Mouse (Mus musculus) forebrain, embryonic 15.5 days (tissue): ENCODE measurements around the gene Chst11. TPM values are rescaled to one million over a fixed set of nuclear protein-coding genes. Genes with fewer than 3 reads are reported as not detected.

Source experiments
- ATAC-seq: fragments of 200-750 bp; cut with Nextera tagmentation; replicated peaks from 2 replicates; pipeline ENCODE4 v1.8.0; 2017; ENCODE audit warnings: mild to moderate bottlenecking, moderate TSS enrichment, moderate library complexity
- H3K27ac ChIP-seq: fragments of 300-500 bp; sonication (generic); replicated peaks from 2 replicates; pipeline ENCODE4 v1.5.1; 2015; ENCODE audit warnings: mild to moderate bottlenecking, inconsistent platforms
- H3K27me3 ChIP-seq: fragments of 300-500 bp; sonication (generic); 2 replicates; pipeline ENCODE4 v1.6.1; 2015; ENCODE audit warnings: inconsistent platforms
- H3K36me3 ChIP-seq: fragments of 300-500 bp; sonication (generic); 2 replicates; pipeline ENCODE4 v1.6.1; 2015; ENCODE audit warnings: mild to moderate bottlenecking, inconsistent platforms
- H3K4me1 ChIP-seq: fragments of 300-500 bp; sonication (generic); 2 replicates; pipeline ENCODE4 v1.6.1; 2015; ENCODE audit warnings: inconsistent platforms
- H3K4me2 ChIP-seq: fragments of 300-500 bp; sonication (generic); replicated peaks from 2 replicates; pipeline ENCODE4 v1.6.1; 2015; ENCODE audit warnings: mild to moderate bottlenecking, inconsistent platforms
- H3K4me3 ChIP-seq: fragments of 300-500 bp; sonication (generic); 2 replicates; pipeline ENCODE4 v1.5.1; 2015; ENCODE audit warnings: mild to moderate bottlenecking, inconsistent platforms
- H3K9ac ChIP-seq: fragments of 300-500 bp; sonication (generic); replicated peaks from 2 replicates; pipeline ENCODE4 v1.6.1; 2015; ENCODE audit warnings: mild to moderate bottlenecking, inconsistent platforms
- H3K9me3 ChIP-seq: fragments of 300-500 bp; sonication (generic); 2 replicates; pipeline ENCODE4 v1.6.1; 2016; ENCODE audit warnings: inconsistent platforms
- WGBS: fragments of 180-500 bp; shearing (Covaris S2); methylation state at CpG from one replicate; pipeline ENCODE4 v1.1.7; 2015; ENCODE audit warnings: mixed read lengths; 5-methylcytosine and 5-hydroxymethylcytosine counted together
- polyA plus RNA-seq: library from polyadenylated mRNA; unstranded; fragments of >200 nt; fragmentation: Nextera tagmentation; extraction: Ambion mirVana; gene quantifications from 2 replicates; pipeline ENCODE4 v1.2.1, GENCODE M21; 2015

The Chst11 gene
- polyA plus RNA-seq, 1 experiment from 2014 or later, result 3.1 TPM

DNA sequence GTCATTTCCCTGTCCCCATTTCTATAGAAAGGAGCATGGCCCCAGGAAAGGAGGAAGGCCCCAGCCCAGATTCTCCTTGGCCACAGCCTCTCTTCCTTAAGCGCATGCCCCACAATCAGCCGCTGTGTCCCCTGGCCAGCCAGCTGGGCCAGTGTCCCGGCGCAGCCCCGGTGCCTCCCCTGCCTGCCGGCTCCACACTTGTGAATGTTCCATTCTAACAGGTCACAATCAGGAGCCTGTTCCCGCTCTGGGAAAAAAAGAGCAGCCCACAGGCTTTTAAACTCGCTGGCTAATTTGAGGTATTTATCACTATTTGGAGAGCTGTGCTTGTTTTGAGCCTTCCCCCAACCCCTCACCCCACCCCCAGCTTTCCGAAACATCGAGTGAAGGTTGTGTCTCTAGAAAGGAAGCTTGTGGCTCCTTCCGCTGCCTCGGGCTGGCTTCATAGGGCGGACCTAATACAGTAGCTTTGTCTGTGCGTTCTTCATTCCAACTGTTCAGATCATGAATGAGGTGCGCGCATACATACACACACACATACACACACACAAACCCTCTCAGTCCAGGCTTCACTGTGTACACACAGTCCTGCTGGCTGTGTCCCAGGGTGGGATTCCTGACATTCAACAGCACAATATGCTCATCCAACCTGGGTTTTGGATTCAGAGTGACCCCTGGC, 155.1 kb downstream of the Chst11 start:
- Histone ChIP-seq H3K27me3 (no peaks in the 10 kb centered on the region), H3K4me1 (peaks cover 14% of the 10 kb centered on the region), H3K4me3 (no peak overlapping the region), H3K27ac (no peak overlapping the region; the same call in 1 of the 2 replicates), H3K36me3 (no peaks in the 10 kb centered on the region), H3K4me2 (no peak overlapping the region), H3K9ac (no peak overlapping the region), H3K9me3 (no peaks in the 10 kb centered on the region)
- peak; percentile 51 for ATAC-seq
- 38% methylated on average over 16 of the region's 16 CpGs for WGBS

DNA sequence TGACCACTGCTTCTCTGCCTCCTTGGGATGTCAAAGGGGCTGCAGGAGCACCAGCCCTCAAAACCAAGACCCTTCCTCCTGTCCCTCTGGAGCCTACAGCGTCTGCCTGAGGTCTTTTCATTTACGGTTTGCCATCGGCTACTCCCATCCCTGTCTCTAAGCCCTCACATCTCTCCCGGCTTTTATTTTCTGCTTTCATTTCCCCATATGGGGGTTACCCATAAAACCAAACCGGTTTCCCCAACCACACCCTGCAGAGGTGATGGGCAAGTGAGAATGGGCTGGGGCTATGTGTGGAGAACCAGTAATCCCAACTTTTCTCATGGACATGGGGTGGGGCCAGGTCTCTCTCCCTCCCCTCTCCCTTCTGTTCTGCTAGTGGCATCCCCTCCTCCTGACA, 156.1 kb downstream of the Chst11 start:
- H3K4me2 ChIP-seq, result no peak overlapping the region
- WGBS, result 93% methylated on average over 5 of the region's 5 CpGs
- H3K9ac ChIP-seq, result no peak overlapping the region
- no peak overlapping the region for H3K4me3 ChIP-seq
- H3K27ac ChIP-seq, result no peak overlapping the region
- peaks cover 17% of the 10 kb centered on the region for H3K4me1 ChIP-seq
- no peak for ATAC-seq
- H3K9me3 ChIP-seq, result no peaks in the 10 kb centered on the region
- no peaks in the 10 kb centered on the region for H3K36me3 ChIP-seq
- H3K27me3 ChIP-seq, result no peaks in the 10 kb centered on the region

DNA sequence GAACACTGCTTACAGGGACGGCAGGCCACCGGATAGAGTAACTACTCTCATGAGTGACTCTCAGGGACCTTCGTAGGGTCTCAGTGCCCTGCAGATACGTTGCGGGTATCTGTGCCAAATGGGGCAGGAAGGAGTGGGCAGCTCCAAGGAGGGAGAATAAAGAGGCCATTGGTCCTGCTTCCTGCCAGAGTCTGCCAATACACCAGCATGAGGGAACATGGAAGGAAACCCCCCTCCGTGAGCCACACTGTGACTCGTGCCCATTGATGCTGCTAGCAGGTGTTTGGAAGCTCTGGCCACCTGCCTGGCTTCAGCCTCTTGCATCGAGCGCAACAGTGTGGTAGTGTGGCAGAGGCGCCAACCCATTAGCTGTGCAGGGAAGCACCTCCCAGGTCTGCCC, 157.8 kb downstream of the Chst11 start:
- 77% methylated on average over 10 of the region's 10 CpGs for WGBS
- Histone ChIP-seq H3K4me2 (no peak overlapping the region), H3K4me3 (no peak overlapping the region), H3K9me3 (no peaks in the 10 kb centered on the region), H3K4me1 (peaks cover 15% of the 10 kb centered on the region), H3K27me3 (no peaks in the 10 kb centered on the region), H3K36me3 (no peaks in the 10 kb centered on the region), H3K9ac (no peak overlapping the region), H3K27ac (no peak overlapping the region)
- no peak for ATAC-seq

DNA sequence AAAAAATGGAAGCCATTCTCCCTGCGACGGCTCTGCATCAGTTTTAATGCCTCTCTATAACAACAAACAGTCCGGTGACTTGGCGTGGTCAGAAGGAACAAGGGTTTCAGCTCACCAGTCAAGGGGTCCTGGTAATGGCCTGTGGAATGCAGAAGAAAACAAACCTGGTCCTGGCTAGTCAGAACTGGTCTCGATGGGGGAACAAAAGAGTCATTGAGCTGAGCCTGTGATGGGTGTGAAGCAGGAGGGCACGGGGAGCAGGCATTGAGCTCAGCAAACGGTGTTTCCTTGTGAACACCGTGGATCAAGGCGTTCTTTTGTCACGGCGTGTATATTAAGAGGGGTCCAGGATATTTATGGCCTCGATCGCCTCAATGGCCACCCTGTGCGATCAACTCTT, 160.5 kb downstream of the Chst11 start:
- ATAC-seq, result no peak
- 26% methylated on average over 14 of the region's 14 CpGs for whole genome bisulfite sequencing
- H3K4me2 ChIP-seq, result no peak overlapping the region
- H3K4me1 ChIP-seq, result peaks cover 21% of the 10 kb centered on the region
- no peaks in the 10 kb centered on the region for H3K36me3 ChIP-seq
- H3K4me3 ChIP-seq, result no peak overlapping the region
- no peaks in the 10 kb centered on the region for H3K9me3 ChIP-seq
- no peak overlapping the region for H3K9ac ChIP-seq
- H3K27ac ChIP-seq, result no peak overlapping the region
- no peaks in the 10 kb centered on the region for H3K27me3 ChIP-seq

DNA sequence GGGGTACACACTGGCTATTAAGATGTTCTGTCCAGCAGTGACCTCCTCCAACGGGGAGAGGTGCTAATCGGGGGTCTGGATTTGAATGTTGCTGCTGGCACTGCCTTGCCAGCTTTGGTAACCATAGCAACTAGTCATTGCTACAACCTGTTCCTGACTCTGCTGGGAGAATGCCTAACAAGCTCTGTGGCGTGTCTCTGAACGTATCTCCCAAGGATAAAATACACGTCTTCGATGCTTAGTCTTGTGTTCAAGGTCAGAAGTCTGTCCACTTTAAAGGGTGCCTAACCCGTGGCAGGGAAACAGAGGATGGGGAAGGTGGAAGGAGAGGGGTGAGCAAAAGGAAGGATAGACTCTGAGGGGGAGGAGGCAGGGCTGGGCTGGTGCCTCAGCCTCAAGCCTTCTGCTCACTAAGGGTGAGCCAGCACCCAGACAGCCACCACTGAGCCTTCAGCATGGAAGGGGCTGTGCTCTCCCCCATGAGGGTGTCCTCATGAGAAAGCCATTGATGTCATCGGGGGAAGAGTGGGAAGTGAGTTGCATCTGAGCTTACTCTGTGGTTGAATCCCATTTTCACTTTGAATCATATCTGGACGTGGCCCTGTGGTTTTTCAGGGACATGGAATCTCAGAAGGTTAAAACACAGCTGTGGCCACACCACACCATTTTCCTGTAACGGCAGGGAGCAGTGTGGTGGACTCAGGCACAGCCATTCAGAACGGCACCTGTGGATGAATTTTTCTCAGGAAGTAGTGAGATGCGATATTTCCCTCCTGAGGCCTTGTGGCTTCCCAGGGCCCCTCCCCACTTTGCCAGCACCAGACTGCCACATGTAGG, 164.3 kb downstream of the Chst11 start:
- no peaks in the 10 kb centered on the region for H3K36me3 ChIP-seq
- H3K9me3 ChIP-seq, result no peaks in the 10 kb centered on the region
- 50% methylated on average over 12 of the region's 12 CpGs for WGBS
- H3K4me3 ChIP-seq, result no peak overlapping the region
- ATAC-seq, result peak; percentile 49
- H3K4me1 ChIP-seq, result peaks cover 29% of the 10 kb centered on the region
- H3K27me3 ChIP-seq, result no peaks in the 10 kb centered on the region
- peak overlapping the region; percentile 51 for H3K27ac ChIP-seq
- H3K4me2 ChIP-seq, result no peak overlapping the region
- H3K9ac ChIP-seq, result no peak overlapping the region

DNA sequence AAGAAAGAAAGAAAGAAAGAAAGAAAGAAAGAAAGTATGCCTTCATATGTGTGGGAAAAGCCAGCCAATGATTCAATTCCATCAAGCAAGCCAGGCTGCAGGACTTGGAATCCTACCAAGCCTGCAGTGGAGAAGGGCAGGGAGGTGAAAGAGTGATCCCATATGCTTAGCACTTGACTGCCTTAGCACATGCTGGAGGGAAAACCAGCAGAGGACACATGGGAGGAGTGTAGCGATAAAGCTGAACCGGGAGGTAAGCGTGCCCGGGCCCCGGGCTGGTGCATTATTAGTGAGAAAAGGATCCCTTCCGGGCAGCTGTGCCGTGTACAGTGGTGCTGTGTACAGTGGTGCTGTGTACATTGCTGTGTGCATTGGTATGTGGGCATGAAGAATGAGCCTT, 165.3 kb downstream of the Chst11 start:
- ATAC-seq, result peak; percentile 42; the same call in 1 of the 2 replicates
- Histone ChIP-seq H3K4me3 (no peak overlapping the region), H3K4me2 (no peak overlapping the region), H3K27me3 (no peaks in the 10 kb centered on the region), H3K36me3 (no peaks in the 10 kb centered on the region), H3K9ac (no peak overlapping the region), H3K4me1 (peaks cover 29% of the 10 kb centered on the region), H3K27ac (no peak overlapping the region; the same call in 1 of the 2 replicates), H3K9me3 (no peaks in the 10 kb centered on the region)
- WGBS, result 77% methylated on average over 7 of the region's 7 CpGs

DNA sequence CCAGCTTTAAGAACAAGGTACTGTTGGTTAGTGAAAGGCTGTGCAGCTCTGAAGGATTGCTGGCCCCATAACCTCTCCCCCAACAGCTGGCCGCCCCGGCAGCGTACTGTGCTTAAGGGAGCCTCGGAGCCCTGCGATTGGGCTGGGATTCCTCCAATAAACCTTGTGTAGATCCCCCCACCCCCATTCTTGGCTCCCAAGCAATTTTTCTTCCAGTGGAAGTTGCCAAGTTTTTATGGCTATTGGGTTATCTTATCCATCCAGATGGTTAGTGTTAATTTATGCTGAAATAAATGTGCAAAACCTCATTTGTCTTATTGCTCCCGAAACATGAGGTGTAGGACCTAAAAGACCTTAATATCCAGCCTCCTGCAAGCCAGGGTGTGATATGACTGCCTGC, 166.1 kb downstream of the Chst11 start:
- Histone ChIP-seq H3K4me1 (peaks cover 26% of the 10 kb centered on the region), H3K4me3 (no peak overlapping the region), H3K27me3 (no peaks in the 10 kb centered on the region), H3K9ac (no peak overlapping the region), H3K4me2 (no peak overlapping the region), H3K9me3 (no peaks in the 10 kb centered on the region), H3K36me3 (no peaks in the 10 kb centered on the region), H3K27ac (no peak overlapping the region; the same call in 1 of the 2 replicates)
- ATAC-seq, result peak; percentile 41; the same call in 1 of the 2 replicates
- 49% methylated on average over 6 of the region's 6 CpGs for WGBS

DNA sequence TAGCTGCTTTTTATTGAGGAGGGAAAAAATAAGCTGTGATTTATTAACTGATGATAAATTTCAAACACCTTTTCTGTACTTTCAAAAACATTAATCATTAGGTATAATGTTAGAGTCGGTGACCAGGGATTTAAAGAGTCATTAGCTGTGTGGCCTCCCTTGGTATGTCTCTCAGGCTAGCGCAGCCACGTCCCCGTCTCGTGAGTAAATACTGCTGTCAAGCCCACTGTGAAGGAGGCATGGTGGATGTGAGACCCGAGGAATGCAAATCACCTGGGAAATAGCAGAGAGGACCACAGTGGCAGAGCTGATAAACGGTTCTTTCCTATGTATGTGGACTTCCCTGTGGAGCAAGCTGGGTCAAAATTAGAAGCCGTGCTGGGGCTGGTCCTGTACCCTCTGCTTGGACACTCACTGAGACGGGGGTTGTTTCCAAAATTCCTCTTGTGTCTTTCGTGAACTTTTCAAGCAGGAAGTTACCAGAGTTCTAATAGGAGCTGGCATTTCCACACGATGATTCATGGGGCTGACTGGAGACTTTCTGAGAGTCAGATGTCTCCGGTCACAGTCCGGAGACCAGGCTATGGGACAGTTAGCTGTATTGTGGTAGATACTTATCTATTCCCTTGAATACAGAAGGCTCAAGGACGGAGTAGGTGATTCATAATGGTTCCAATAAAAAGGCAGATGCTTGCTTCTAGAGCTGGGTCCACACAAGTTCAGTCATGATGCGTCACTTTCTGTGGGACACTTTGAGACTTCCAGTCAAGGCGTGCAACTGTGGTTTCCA, 166.8 kb downstream of the Chst11 start:
- H3K27me3 ChIP-seq, result no peaks in the 10 kb centered on the region
- no peak overlapping the region for H3K9ac ChIP-seq
- no peaks in the 10 kb centered on the region for H3K36me3 ChIP-seq
- H3K4me2 ChIP-seq, result no peak overlapping the region
- no peaks in the 10 kb centered on the region for H3K9me3 ChIP-seq
- no peak for ATAC-seq
- peaks cover 26% of the 10 kb centered on the region for H3K4me1 ChIP-seq
- H3K4me3 ChIP-seq, result no peak overlapping the region
- no peak overlapping the region for H3K27ac ChIP-seq
- 72% methylated on average over 16 of the region's 16 CpGs for WGBS

DNA sequence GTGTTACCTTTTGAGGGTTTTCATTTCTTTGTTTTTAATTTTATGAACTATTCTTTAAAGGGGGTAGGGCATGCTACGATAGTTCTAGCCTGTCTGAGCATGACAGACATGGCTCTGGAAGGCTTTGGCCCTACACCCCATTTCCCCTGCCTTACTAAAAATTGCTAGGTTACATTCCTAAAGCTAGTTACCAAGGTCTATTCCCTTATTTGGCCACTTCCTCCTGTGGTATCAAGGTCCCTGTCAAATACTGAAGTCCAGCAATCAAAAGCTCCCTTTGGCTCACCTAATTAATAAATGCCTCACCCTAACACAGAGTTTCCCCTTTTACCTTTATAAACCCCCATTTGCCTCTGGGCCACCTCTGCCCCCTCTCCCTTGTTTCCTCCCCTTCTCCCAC, 167.4 kb downstream of the Chst11 start:
- 96% methylated on average over 1 of the region's 1 CpGs for WGBS
- Histone ChIP-seq H3K4me2 (no peak overlapping the region), H3K27me3 (no peaks in the 10 kb centered on the region), H3K9me3 (no peaks in the 10 kb centered on the region), H3K27ac (no peak overlapping the region), H3K4me3 (no peak overlapping the region), H3K9ac (no peak overlapping the region), H3K36me3 (no peaks in the 10 kb centered on the region), H3K4me1 (peaks cover 26% of the 10 kb centered on the region)
- ATAC-seq, result no peak

DNA sequence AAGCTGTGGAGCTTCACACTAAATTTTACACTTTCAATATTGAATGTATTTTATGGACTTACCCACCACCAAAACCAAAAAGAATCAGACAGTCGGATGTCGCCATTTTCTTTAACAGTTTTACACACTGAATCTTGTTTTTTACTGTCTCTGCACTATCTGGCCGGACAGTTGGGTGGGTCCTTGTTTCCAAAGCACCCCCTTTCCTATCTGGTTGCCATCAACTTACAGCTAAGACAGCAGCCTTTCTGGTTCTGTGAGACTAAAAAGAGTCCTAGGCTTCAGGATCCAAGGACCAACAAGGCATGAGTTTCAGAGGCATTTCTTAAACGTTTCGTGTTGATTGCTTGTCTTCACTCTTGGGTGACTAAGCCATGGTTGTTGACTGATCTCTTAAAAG, 168.1 kb downstream of the Chst11 start:
- Histone ChIP-seq H3K4me2 (no peak overlapping the region), H3K9ac (no peak overlapping the region), H3K4me3 (no peak overlapping the region), H3K36me3 (no peaks in the 10 kb centered on the region), H3K27me3 (no peaks in the 10 kb centered on the region), H3K4me1 (peaks cover 29% of the 10 kb centered on the region), H3K9me3 (no peaks in the 10 kb centered on the region), H3K27ac (no peak overlapping the region)
- no peak for ATAC-seq
- 92% methylated on average over 5 of the region's 5 CpGs for WGBS

DNA sequence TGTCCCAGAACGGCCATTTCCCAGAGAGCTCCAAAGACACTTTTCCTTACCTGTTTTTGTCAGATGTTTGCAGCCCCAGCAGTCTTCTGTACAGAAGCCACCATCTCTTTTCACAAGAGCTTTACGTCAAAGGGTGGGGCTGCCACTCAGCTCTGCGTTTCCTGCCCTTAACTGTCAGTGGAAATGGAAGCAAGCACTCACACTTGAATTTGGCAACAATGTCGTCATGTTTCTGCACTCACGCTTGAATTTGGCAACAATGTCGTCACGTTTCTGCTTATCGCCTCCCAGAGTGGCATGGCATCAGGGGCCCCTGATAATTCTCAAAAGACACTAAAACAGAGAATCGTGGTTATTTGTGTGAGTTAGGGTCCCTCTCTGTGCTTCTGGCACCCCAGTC, 168.6 kb downstream of the Chst11 start:
- Histone ChIP-seq H3K4me3 (no peak overlapping the region), H3K4me1 (peaks cover 30% of the 10 kb centered on the region), H3K27me3 (no peaks in the 10 kb centered on the region), H3K27ac (no peak overlapping the region), H3K9ac (no peak overlapping the region), H3K36me3 (no peaks in the 10 kb centered on the region), H3K9me3 (no peaks in the 10 kb centered on the region), H3K4me2 (no peak overlapping the region)
- no peak for ATAC-seq
- WGBS, result 65% methylated on average over 9 of the region's 9 CpGs

DNA sequence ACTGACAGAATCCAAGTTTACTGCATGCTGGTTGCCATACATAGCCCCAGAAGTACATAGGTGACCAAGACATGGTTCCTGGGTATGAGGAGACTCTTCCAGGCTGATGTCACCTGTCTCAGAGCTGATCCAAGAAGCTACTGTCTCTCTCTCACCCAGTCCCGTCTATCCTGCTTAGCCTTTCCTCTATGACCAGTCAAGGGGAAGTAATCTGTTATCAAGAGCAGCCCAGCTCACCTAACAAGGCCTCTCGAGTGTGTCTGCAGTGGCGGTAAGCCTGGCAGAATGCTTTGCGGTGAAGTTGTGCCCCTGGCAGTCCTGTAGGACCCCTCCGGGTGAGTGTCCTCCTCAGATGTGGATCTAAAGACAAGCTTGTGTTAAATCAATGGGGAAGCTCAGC, 172.0 kb downstream of the Chst11 start:
- Histone ChIP-seq H3K9ac (no peak overlapping the region), H3K4me1 (peaks cover 14% of the 10 kb centered on the region), H3K36me3 (no peaks in the 10 kb centered on the region), H3K4me2 (no peak overlapping the region), H3K4me3 (no peak overlapping the region), H3K27me3 (no peaks in the 10 kb centered on the region), H3K9me3 (no peaks in the 10 kb centered on the region), H3K27ac (no peak overlapping the region)
- no peak for ATAC-seq
- 42% methylated on average over 5 of the region's 5 CpGs for WGBS
